Mouse (Mus musculus): ENCODE results near the gene Parva.
A peak's percentile ranks its signal among the peaks of the same experiment; 100 is the strongest.

DNA sequence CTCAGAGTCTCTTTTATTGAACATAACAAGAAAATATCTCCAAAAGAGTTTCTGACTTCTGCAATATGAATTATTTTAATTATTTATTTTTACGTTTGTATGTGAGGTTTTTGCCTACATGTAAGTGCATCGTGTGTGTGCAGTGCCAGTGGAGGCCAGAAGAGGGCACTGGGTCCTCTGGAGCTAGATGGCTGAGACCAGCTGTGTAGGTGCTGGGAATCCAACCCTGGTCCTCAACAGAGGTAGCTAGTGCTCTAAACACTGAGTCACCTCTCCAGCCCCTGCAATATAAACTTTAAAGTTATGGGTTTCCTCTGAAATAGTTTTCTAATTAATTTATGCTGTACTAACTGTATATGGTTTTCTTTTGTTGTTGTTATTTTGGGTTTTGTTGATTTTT, 208.6 kb downstream of the Parva start:
- TF ChIP-seq CTCF (IDR thresholded peaks at IDR 0.05), result 0 out of 2 replicates have a peak, but pooled peaks have one; percentile 16
- TF ChIP-seq EP300 (IDR thresholded peaks at IDR 0.05), result no peak
